Mouse (Mus musculus): ENCODE measurements around the gene Lsamp.

DNA sequence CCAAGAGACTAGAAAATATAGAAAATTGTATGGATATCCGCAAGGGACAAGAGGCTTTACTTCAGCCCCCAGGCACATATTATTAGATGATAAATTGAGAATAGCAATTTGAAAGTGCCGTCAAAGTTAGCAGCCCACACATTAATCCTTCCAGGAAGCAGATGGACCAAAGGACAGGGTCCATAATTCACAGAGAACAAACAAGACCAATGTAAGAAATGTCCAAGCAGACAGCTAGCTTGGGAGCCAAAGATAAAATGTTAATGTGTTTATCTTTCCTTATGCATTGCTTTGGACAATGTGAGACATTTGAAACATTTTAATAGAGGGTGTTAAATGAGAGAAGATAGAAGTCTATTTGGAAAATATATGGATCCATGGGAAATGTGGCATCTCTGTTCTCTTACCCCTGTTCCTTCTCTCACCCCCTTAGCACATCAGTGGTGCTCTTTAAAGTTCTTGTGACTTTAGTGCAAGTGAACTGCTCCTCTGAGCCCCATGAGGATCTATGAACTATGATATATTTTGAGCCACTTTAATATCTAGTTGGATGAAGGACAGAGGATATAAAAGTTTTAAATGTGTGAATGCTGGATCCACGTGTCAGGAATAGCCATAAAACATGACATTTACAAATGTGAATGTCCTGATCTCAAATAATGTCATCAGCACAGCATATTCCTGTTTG, 1952.9 kb downstream of the Lsamp start:
- no peak for TF ChIP-seq POLR2A (IDR thresholded peaks at IDR 0.05; ENCODE audit: low read depth, low read length)
- no peak for TF ChIP-seq RAD21 (IDR thresholded peaks at IDR 0.05; ENCODE audit: low read depth, low read length)
- no peak for TF ChIP-seq CTCF (conservative IDR thresholded peaks at IDR 0.05 in 1 of 2, IDR thresholded peaks at IDR 0.05 in 1 of 2; ENCODE audit: low read depth in 2 of 2, low read length in 2 of 2)
- TF ChIP-seq KAT2A (IDR thresholded peaks at IDR 0.05; ENCODE audit: insufficient replicate concordance, low read length) = no peak
- no peak for TF ChIP-seq MAX (IDR thresholded peaks at IDR 0.05; ENCODE audit: low read length)
- no peak for TF ChIP-seq E2F4 (IDR thresholded peaks at IDR 0.05; ENCODE audit: insufficient replicate concordance, low read depth, low read length)
- TF ChIP-seq POLR2AphosphoS2 (IDR thresholded peaks at IDR 0.05; ENCODE audit: low read depth, low read length) = no peak
- no peak for TF ChIP-seq EP300 (IDR thresholded peaks at IDR 0.05; ENCODE audit: low read length)
- TF ChIP-seq SMC3 (IDR thresholded peaks at IDR 0.05; ENCODE audit: low read depth, low read length) = no peak
- no peak for TF ChIP-seq MYC (IDR thresholded peaks at IDR 0.05; ENCODE audit: low read depth, low read length)
- no peak for TF ChIP-seq CHD1 (IDR thresholded peaks at IDR 0.05; ENCODE audit: low read depth, low read length)
